Mouse (Mus musculus) liver, embryonic 15.5 days (tissue): ENCODE measurements around the gene Gm11027. TPM values are rescaled to one million over a fixed set of nuclear protein-coding genes. Genes with fewer than 3 reads are reported as not detected.
"Not testable (repeated sequence)": the region's sequence is repeated elsewhere in the genome, so short reads cannot be mapped to it uniquely, and the experiment has no call there.

Source experiments
- ATAC-seq: fragments of 200-750 bp; cut with Nextera tagmentation; 2 replicates; pipeline ENCODE4 v1.8.0; 2017; ENCODE audit warnings: moderate number of reproducible peaks, mild to moderate bottlenecking, moderate library complexity; ENCODE audit not compliant: insufficient read depth
- H3K27ac ChIP-seq: fragments of 300-500 bp; sonication (generic); replicated peaks from 2 replicates; pipeline ENCODE4 v1.5.1; 2015; ENCODE audit warnings: mild to moderate bottlenecking, inconsistent platforms
- H3K27me3 ChIP-seq: fragments of 300-500 bp; sonication (generic); 2 replicates; pipeline ENCODE4 v1.6.1; 2015; ENCODE audit warnings: mild to moderate bottlenecking, inconsistent platforms
- H3K36me3 ChIP-seq: fragments of 300-500 bp; sonication (generic); replicated peaks from 2 replicates; pipeline ENCODE4 v1.6.1; 2015; ENCODE audit warnings: moderate library complexity, mild to moderate bottlenecking, inconsistent platforms
- H3K4me1 ChIP-seq: fragments of 300-500 bp; sonication (generic); replicated peaks from 2 replicates; pipeline ENCODE4 v1.6.1; 2015; ENCODE audit warnings: inconsistent platforms
- H3K4me2 ChIP-seq: fragments of 300-500 bp; sonication (generic); 2 replicates; pipeline ENCODE4 v1.6.1; 2015; ENCODE audit warnings: moderate library complexity, mild to moderate bottlenecking, inconsistent platforms
- H3K4me3 ChIP-seq: fragments of 300-500 bp; sonication (generic); replicated peaks from 2 replicates; pipeline ENCODE4 v1.5.1; 2015; ENCODE audit warnings: mild to moderate bottlenecking, inconsistent platforms
- H3K9ac ChIP-seq: fragments of 300-500 bp; sonication (generic); 2 replicates; pipeline ENCODE4 v1.6.1; 2015; ENCODE audit warnings: moderate library complexity, mild to moderate bottlenecking, inconsistent platforms
- H3K9me3 ChIP-seq: fragments of 300-500 bp; sonication (generic); replicated peaks from 2 replicates; pipeline ENCODE4 v1.6.1; 2016; ENCODE audit warnings: inconsistent platforms
- WGBS: fragments of 180-500 bp; shearing (Covaris S2); methylation state at CpG from one replicate; pipeline ENCODE4 v1.1.7; 2015; ENCODE audit warnings: mixed read lengths; ENCODE audit not compliant: insufficient replicate concordance; 5-methylcytosine and 5-hydroxymethylcytosine counted together
- polyA plus RNA-seq: library from polyadenylated mRNA; unstranded; fragments of >200 nt; fragmentation: Nextera tagmentation; extraction: Ambion mirVana; gene quantifications from 2 replicates; pipeline ENCODE4 v1.2.1, GENCODE M21; 2015

The Gm11027 gene
- polyA plus RNA-seq: not detected in 2 replicates

GRCm38 (mm10) chr12:116275086-116275485 lies at the start of gene Gm11027:
Gene Gm11027, plus strand, starts transcription at chr12:116275386.
- H3K4me2 ChIP-seq, H3K9ac ChIP-seq, H3K36me3 ChIP-seq, H3K27me3 ChIP-seq, ATAC-seq, H3K4me3 ChIP-seq, H3K9me3 ChIP-seq: not testable (repeated sequence)
- WGBS: 80% methylated on average over 2 of the region's 2 CpGs
- 0 out of 2 replicates have a peak within 1 kb of the TSS, but pooled peaks have one; percentile 53 for H3K27ac ChIP-seq
- peaks cover 51% of the 10 kb centered on the region for H3K4me1 ChIP-seq

- Histone ChIP-seq H3K9me3 (no peaks in the 10 kb centered on the region), H3K4me3 (no peak overlapping the region), H3K9ac (no peak overlapping the region), H3K27ac (no peak overlapping the region), H3K4me1 (no peaks in the 10 kb centered on the region), H3K27me3 (no peaks in the 10 kb centered on the region), H3K36me3 (peaks cover 7% of the 10 kb centered on the region; the same call in 1 of the 2 replicates), H3K4me2 (no peak overlapping the region)
- 69% methylated on average over 10 of the region's 10 CpGs for WGBS
- ATAC-seq: no peak
Measured at GRCm38 (mm10) chr12:116226289-116227057, 48.7 kb upstream of the Gm11027 start.

GRCm38 (mm10) chr12:116229451-116229850 lies 45.7 kb upstream of the Gm11027 start:
- no peaks in the 10 kb centered on the region for H3K9me3 ChIP-seq
- peaks cover 4% of the 10 kb centered on the region; the same call in 1 of the 2 replicates for H3K36me3 ChIP-seq
- no peak overlapping the region for H3K4me2 ChIP-seq
- H3K27me3 ChIP-seq: no peaks in the 10 kb centered on the region
- no peaks in the 10 kb centered on the region for H3K4me1 ChIP-seq
- ATAC-seq: no peak
- H3K27ac ChIP-seq: no peak overlapping the region
- no peak overlapping the region for H3K9ac ChIP-seq
- H3K4me3 ChIP-seq: no peak overlapping the region
- WGBS: 72% methylated on average over 3 of the region's 3 CpGs

- no peak overlapping the region for H3K4me3 ChIP-seq
- 72% methylated on average over 12 of the region's 12 CpGs for WGBS
- H3K9ac ChIP-seq: no peak overlapping the region
- H3K27ac ChIP-seq: no peak overlapping the region
- no peaks in the 10 kb centered on the region for H3K9me3 ChIP-seq
- no peak for ATAC-seq
- no peaks in the 10 kb centered on the region for H3K27me3 ChIP-seq
- H3K4me1 ChIP-seq: no peaks in the 10 kb centered on the region
- H3K36me3 ChIP-seq: no peaks in the 10 kb centered on the region
- H3K4me2 ChIP-seq: no peak overlapping the region
Measured at GRCm38 (mm10) chr12:116231612-116232011, 43.6 kb upstream of the Gm11027 start.

GRCm38 (mm10) chr12:116232061-116232460 lies 43.1 kb upstream of the Gm11027 start:
- no peak for ATAC-seq
- no peaks in the 10 kb centered on the region for H3K4me1 ChIP-seq
- H3K4me3 ChIP-seq: no peak overlapping the region
- no peaks in the 10 kb centered on the region for H3K9me3 ChIP-seq
- H3K9ac ChIP-seq: no peak overlapping the region
- 58% methylated on average over 1 of the region's 1 CpGs for WGBS
- H3K27me3 ChIP-seq: no peaks in the 10 kb centered on the region
- no peaks in the 10 kb centered on the region for H3K36me3 ChIP-seq
- no peak overlapping the region for H3K4me2 ChIP-seq
- H3K27ac ChIP-seq: no peak overlapping the region

- no peaks in the 10 kb centered on the region for H3K4me1 ChIP-seq
- no peak overlapping the region for H3K4me3 ChIP-seq
- H3K4me2 ChIP-seq: no peak overlapping the region
- H3K9me3 ChIP-seq: no peaks in the 10 kb centered on the region
- H3K27me3 ChIP-seq: no peaks in the 10 kb centered on the region
- H3K36me3 ChIP-seq: no peaks in the 10 kb centered on the region
- H3K9ac ChIP-seq: no peak overlapping the region
- 62% methylated on average over 4 of the region's 4 CpGs for WGBS
- no peak for ATAC-seq
- no peak overlapping the region for H3K27ac ChIP-seq
Measured at GRCm38 (mm10) chr12:116235356-116235755, 39.8 kb upstream of the Gm11027 start.

- Histone ChIP-seq H3K9ac (no peak overlapping the region), H3K36me3 (no peaks in the 10 kb centered on the region), H3K9me3 (no peaks in the 10 kb centered on the region), H3K4me3 (no peak overlapping the region), H3K4me1 (no peaks in the 10 kb centered on the region), H3K27ac (no peak overlapping the region), H3K27me3 (no peaks in the 10 kb centered on the region), H3K4me2 (no peak overlapping the region)
- 49% methylated on average over 3 of the region's 3 CpGs for WGBS
- no peak for ATAC-seq
Measured at GRCm38 (mm10) chr12:116236658-116237057, 38.5 kb upstream of the Gm11027 start.

- H3K4me3 ChIP-seq: no peak overlapping the region
- H3K9me3 ChIP-seq: no peaks in the 10 kb centered on the region
- no peak overlapping the region for H3K9ac ChIP-seq
- H3K4me2 ChIP-seq: no peak overlapping the region
- H3K27ac ChIP-seq: no peak overlapping the region
- ATAC-seq: no peak
- H3K36me3 ChIP-seq: no peaks in the 10 kb centered on the region
- no peaks in the 10 kb centered on the region for H3K27me3 ChIP-seq
- no peaks in the 10 kb centered on the region for H3K4me1 ChIP-seq
Measured at GRCm38 (mm10) chr12:116238370-116238769, 36.8 kb upstream of the Gm11027 start.

GRCm38 (mm10) chr12:116238803-116239202 lies 36.4 kb upstream of the Gm11027 start:
- H3K9me3 ChIP-seq: no peaks in the 10 kb centered on the region
- H3K36me3 ChIP-seq: no peaks in the 10 kb centered on the region
- H3K4me1 ChIP-seq: no peaks in the 10 kb centered on the region
- no peak overlapping the region for H3K4me3 ChIP-seq
- ATAC-seq: no peak
- no peak overlapping the region for H3K27ac ChIP-seq
- H3K4me2 ChIP-seq: no peak overlapping the region
- no peaks in the 10 kb centered on the region for H3K27me3 ChIP-seq
- H3K9ac ChIP-seq: no peak overlapping the region
- WGBS: 71% methylated on average over 3 of the region's 3 CpGs

GRCm38 (mm10) chr12:116244601-116245000 lies 30.6 kb upstream of the Gm11027 start:
- ATAC-seq: no peak
- H3K36me3 ChIP-seq: peaks cover 6% of the 10 kb centered on the region; the same call in 1 of the 2 replicates

GRCm38 (mm10) chr12:116254652-116255051 lies 20.5 kb upstream of the Gm11027 start:
- Histone ChIP-seq H3K27ac (no peak overlapping the region), H3K36me3 (peaks cover 8% of the 10 kb centered on the region), H3K4me1 (peaks cover 17% of the 10 kb centered on the region), H3K9ac (no peak overlapping the region), H3K4me3 (no peak overlapping the region), H3K27me3 (no peaks in the 10 kb centered on the region), H3K9me3 (no peaks in the 10 kb centered on the region), H3K4me2 (no peak overlapping the region)
- peak; percentile 21; the same call in 1 of the 2 replicates for ATAC-seq
- 20% methylated on average over 8 of the region's 8 CpGs for WGBS

More at GRCm38 (mm10) chr12:116244601-116245000, 30.6 kb upstream of the Gm11027 start:
- no peaks in the 10 kb centered on the region for H3K4me1 ChIP-seq
- 51% methylated on average over 1 of the region's 1 CpGs for WGBS
- no peak overlapping the region for H3K9ac ChIP-seq
- H3K9me3 ChIP-seq: no peaks in the 10 kb centered on the region
- no peak overlapping the region for H3K27ac ChIP-seq
- H3K27me3 ChIP-seq: no peaks in the 10 kb centered on the region
- no peak overlapping the region for H3K4me2 ChIP-seq
- no peak overlapping the region for H3K4me3 ChIP-seq
